Mouse (Mus musculus) megakaryocyte, embryonic 14.5 days (primary cell): ENCODE data around the gene Relt. TPM values are rescaled to one million over a fixed set of nuclear protein-coding genes. Genes with fewer than 3 reads are reported as not detected.

Experiments
- H3K27me3 ChIP-seq: replicated peaks from 2 replicates; pipeline ENCODE3; 2012; ENCODE audit warnings: inconsistent platforms
- H3K36me3 ChIP-seq: replicated peaks from 2 replicates; pipeline ENCODE3; 2012; ENCODE audit warnings: low read length, inconsistent platforms, mixed read lengths
- H3K4me1 ChIP-seq: 2 replicates; pipeline ENCODE4 v1.6.1; 2012; ENCODE audit warnings: inconsistent platforms
- H3K4me3 ChIP-seq: replicated peaks from 2 replicates; pipeline ENCODE3; 2012; ENCODE audit warnings: moderate library complexity, mild to moderate bottlenecking, inconsistent platforms
- H3K9me3 ChIP-seq: 2 replicates; pipeline ENCODE4 v1.6.1; 2012; ENCODE audit warnings: inconsistent platforms
- FLI1 ChIP-seq: IDR thresholded peaks from 2 replicates; pipeline ENCODE4 v1.6.1; 2012; ENCODE audit warnings: low read length, inconsistent platforms, mixed read lengths
- GATA1 ChIP-seq: IDR thresholded peaks from 3 replicates; pipeline ENCODE4 v1.6.1; 2012; ENCODE audit warnings: mixed read lengths, low read length, inconsistent platforms, borderline replicate concordance
- polyA plus RNA-seq: library from polyadenylated mRNA; stranded (reverse); fragments of >175 nt; gene quantifications from 2 replicates; pipeline ENCODE4 v1.2.3, GENCODE M21; 2012; ENCODE audit warnings: low replicate concordance; ENCODE audit not compliant: insufficient read depth

Relt gene
- polyA plus RNA-seq, 1 experiment = 15.3 TPM

DNA sequence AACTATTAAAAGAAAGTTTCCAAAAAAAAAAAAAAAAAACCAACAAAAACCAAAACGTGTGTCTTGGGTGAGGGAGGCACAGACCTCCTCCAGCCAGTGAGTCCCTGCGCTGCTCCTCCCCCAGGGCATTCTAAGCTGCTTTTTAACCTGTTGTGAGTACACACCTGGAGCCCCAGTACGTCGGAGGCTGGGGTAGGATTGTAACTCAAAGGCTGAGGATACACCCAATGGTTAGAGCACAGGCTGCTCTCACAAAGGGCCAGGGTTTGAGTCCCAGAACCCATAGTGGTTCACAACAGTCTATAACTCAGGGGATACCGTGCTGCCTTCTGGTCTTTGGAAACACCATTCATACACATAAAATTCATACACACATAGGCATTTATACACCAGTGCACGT is 21.6 kb downstream of the Relt start:
- H3K27me3 ChIP-seq = no peaks in the 10 kb centered on the region
- no peaks in the 10 kb centered on the region for H3K9me3 ChIP-seq
- peaks cover 51% of the 10 kb centered on the region for H3K4me1 ChIP-seq
- TF ChIP-seq GATA1 (no peak), FLI1 (no peak)
- no peak overlapping the region for H3K4me3 ChIP-seq
- H3K36me3 ChIP-seq = peaks cover 45% of the 10 kb centered on the region

DNA sequence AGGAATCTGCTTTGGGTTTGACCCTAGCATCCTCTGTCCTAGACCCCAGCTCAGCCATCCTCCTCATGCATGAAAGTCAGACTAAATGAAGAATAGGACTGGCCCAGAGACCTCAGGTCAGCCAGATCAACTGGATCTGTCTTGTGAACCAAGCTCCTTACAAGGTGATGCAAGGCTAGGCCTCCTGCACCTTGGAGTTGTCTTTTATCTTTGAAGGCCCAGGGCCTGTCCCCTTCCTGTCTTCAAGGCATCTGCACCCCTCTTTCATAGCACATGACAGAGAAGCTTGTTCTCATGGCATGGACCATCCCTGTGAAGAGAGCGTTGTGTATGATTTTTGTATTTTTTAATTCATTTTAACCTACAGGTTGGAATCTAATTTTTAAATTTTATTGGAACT is 22.3 kb downstream of the Relt start:
- Histone ChIP-seq H3K4me3 (no peak overlapping the region), H3K4me1 (peaks cover 44% of the 10 kb centered on the region), H3K27me3 (no peaks in the 10 kb centered on the region), H3K36me3 (peaks cover 51% of the 10 kb centered on the region), H3K9me3 (no peaks in the 10 kb centered on the region)
- TF ChIP-seq GATA1 = no peak
- TF ChIP-seq FLI1 = no peak

DNA sequence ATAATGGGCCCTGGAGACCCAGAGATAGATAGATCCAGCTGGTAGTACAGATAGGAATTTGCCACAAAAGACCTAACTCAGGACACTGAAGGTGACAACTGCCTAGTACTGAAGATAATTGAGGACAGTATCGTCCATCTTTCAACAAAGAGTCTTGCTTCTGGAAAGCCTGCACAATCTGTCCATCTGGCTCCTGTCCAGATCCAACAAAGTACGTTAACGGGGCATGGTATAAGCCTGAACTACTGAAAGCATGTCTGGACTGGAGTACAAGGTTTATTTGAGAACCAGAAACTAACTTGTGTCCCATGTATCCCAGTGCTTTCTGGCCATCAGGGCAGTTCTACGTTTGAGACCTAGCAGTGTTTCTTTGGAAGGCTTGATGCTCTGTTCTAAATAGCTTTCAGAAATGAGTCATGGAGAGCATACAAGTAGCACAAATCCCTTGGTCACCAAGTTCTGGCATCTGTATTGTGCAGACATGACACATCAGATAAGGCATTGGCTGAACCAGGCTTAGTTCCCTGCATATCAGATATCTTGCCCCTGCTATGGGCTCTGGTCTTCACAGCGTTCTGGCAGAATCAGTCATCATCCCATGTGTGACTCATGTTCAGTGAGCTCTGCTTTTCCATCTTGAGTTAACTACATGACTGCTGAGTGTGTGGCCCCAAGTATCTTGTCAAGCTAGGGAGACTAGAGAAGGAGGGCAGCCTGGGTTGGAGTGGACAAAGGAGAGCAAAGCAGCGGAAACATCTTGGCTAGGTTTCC is 23.4 kb downstream of the Relt start:
- H3K27me3 ChIP-seq = no peaks in the 10 kb centered on the region
- peaks cover 62% of the 10 kb centered on the region for H3K36me3 ChIP-seq
- H3K4me1 ChIP-seq = peaks cover 33% of the 10 kb centered on the region
- no peak; the same call in 2 of the 3 replicates for TF ChIP-seq GATA1
- no peak for TF ChIP-seq FLI1
- H3K4me3 ChIP-seq = no peak overlapping the region
- no peaks in the 10 kb centered on the region for H3K9me3 ChIP-seq

DNA sequence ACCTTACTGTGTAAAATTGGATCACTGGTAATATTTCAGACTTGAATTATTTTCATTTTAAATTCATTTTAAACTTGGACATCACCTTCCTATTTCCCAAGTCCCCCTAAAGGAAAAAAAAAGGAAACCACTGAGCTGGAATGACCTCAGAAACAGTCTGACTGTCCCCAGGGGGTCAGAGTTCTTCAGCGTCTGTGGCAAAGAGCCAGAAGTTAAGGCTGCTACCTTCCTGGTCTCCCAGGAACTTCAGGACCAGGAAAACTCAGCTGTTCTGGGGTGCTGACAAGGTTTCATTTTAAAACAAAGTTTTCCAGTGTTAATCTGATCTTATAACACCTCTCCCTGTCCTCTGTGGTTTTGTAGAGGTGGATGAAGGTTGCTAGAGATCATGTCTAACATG is 25.5 kb downstream of the Relt start:
- Histone ChIP-seq H3K27me3 (no peaks in the 10 kb centered on the region), H3K4me3 (no peak overlapping the region), H3K36me3 (peaks cover 72% of the 10 kb centered on the region), H3K9me3 (no peaks in the 10 kb centered on the region), H3K4me1 (peaks cover 17% of the 10 kb centered on the region)
- no peak for TF ChIP-seq FLI1
- no peak for TF ChIP-seq GATA1

DNA sequence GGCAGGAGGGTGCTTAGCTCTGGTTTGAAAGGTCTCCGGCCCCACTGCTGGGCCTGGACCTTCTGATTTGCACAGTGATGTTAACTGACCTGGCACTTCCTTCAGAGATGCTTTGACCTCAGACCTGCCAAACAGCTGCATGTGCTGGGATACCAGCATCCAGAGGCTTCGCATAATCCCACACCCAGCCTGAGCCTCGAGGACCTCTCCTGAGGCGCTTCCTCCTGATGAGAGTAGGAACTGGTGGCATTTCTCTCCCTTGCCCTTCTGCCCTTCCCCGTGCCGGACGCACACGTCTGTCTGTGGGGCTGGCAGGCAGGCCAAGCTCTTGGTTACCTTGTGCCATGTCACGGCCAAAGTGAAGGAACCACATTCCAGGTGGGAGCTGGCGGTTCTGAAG is 26.6 kb downstream of the Relt start:
- Histone ChIP-seq H3K4me3 (no peak overlapping the region), H3K9me3 (no peaks in the 10 kb centered on the region), H3K27me3 (no peaks in the 10 kb centered on the region), H3K36me3 (peaks cover 65% of the 10 kb centered on the region), H3K4me1 (peaks cover 17% of the 10 kb centered on the region)
- TF ChIP-seq GATA1 (no peak), FLI1 (no peak)

DNA sequence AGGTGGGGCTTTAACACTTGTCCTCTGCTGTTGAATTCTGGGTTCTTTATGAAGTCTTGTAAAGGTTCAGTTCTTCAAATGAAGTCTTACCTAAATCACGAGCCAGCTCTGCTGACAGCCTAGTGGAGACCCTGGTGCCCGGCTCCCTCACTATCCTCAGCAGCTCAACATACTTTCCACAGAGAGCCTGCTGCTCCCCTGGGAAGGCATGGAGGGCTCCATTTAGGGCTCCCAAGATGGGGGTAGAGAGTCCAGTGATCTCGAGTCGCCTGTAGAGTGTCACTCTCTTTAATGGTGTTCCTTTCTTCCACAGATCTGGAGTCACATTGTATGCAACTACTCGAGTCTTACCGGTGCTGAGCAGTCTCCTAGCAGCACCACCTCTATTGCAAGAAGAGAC is 27.5 kb downstream of the Relt start:
- TF ChIP-seq FLI1 (no peak), GATA1 (no peak)
- Histone ChIP-seq H3K9me3 (no peaks in the 10 kb centered on the region), H3K4me1 (peaks cover 14% of the 10 kb centered on the region), H3K27me3 (no peaks in the 10 kb centered on the region), H3K36me3 (peaks cover 69% of the 10 kb centered on the region), H3K4me3 (no peak overlapping the region)

DNA sequence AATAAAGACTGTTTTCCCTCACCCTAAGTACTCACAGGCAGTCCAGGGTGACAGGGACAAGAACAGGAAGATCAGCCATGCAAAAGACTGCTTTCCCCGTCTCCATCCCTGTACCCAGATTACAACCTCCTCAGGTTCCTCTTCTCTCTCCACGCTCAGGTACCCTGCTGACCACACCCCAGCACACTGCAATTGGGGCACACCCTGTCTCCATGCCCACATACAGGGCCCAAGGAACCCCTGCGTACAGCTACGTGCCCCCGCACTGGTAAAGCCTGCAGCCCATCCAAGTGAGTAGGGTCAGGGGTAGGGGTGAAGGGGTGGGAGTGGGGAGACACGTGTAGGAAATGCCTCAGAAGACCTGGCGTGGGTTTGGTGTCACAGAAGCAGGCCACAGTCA is 28.1 kb downstream of the Relt start:
- peaks cover 10% of the 10 kb centered on the region for H3K4me1 ChIP-seq
- H3K36me3 ChIP-seq = peaks cover 69% of the 10 kb centered on the region

DNA sequence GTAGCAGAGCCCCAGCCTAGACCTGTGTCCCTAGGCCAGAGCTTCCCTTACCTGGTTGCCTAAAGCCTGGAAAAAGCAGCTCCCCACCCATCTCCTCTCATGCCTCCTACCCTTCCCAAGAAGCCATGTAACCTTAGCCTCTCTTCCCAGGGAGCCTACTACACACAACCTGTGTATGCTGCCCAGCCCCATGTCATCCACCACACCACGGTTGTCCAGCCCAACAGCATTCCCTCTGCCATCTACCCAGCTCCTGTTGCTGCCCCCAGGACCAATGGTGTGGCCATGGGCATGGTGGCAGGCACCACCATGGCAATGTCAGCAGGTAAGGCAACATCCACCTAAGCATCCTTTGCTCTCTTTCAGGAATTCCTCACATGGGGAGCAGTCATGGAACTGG is 29.4 kb downstream of the Relt start:
- no peak for TF ChIP-seq GATA1
- TF ChIP-seq FLI1 = no peak
- H3K4me1 ChIP-seq = peaks cover 3% of the 10 kb centered on the region; the same call in 1 of the 2 replicates
- no peaks in the 10 kb centered on the region for H3K9me3 ChIP-seq
- no peaks in the 10 kb centered on the region for H3K27me3 ChIP-seq
- H3K4me3 ChIP-seq = no peak overlapping the region
- H3K36me3 ChIP-seq = peaks cover 69% of the 10 kb centered on the region

More for the DNA sequence above, 28.1 kb downstream of the Relt start:
- Histone ChIP-seq H3K27me3 (no peaks in the 10 kb centered on the region), H3K4me3 (no peak overlapping the region), H3K9me3 (no peaks in the 10 kb centered on the region)
- TF ChIP-seq GATA1 (no peak), FLI1 (no peak)

DNA sequence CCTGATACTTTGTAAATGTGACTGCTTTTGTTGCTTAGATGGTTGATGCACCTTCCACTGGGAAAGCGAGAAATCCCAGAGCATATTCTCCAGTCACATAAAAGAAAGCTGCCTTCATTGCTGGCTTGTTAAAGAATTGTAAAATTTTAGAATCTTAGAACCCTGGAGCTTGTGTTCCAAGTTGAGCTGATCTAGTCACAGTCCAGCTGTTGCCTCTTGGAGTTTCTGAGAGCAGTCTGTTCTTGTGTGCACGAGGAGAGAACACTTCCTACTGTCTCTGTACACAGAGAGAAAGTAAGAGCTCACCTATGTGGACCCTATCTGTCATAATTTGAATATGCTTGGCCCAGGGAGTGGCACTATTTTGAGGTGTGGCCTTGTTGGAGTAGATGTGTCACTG is 34.7 kb downstream of the Relt start:
- TF ChIP-seq FLI1 (no peak), GATA1 (no peak)
- Histone ChIP-seq H3K36me3 (peaks cover 30% of the 10 kb centered on the region), H3K4me3 (no peak overlapping the region), H3K9me3 (no peaks in the 10 kb centered on the region), H3K4me1 (no peaks in the 10 kb centered on the region), H3K27me3 (no peaks in the 10 kb centered on the region)

DNA sequence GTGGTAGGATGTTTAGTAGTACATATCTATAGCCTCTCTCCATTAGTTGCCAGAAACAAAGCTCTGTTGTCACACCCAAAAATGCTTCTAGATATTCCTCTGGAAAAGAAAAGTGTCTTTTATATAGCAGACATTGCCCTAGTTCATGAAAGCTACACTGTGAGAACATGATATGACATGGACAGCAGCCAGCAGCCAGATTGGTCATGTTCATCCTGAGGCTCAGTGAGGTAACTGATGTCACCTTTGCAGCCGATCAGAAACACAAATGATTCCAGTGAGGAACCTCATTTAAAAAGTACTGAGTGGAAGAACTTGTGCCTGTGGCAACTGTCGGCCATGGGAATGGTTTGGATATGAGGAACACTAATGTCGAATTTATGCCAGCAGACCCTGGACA is 38.6 kb downstream of the Relt start:
- TF ChIP-seq GATA1 (no peak), FLI1 (no peak)
- no peaks in the 10 kb centered on the region for H3K9me3 ChIP-seq
- peaks cover 18% of the 10 kb centered on the region for H3K36me3 ChIP-seq
- H3K27me3 ChIP-seq = no peaks in the 10 kb centered on the region
- peaks cover 6% of the 10 kb centered on the region; the same call in 1 of the 2 replicates for H3K4me1 ChIP-seq
- no peak overlapping the region for H3K4me3 ChIP-seq
